Mouse (Mus musculus): ENCODE measurements around the gene Bpifb9a.
A peak's percentile ranks its signal among the peaks of the same experiment; 100 is the strongest.
"Not testable (repeated sequence)": the region's sequence is repeated elsewhere in the genome, so short reads cannot be mapped to it uniquely, and the experiment has no call there.

Gene Bpifb9a

GRCm38 (mm10) chr2:154257554-154257953 is at the start of gene Bpifb9a:
TSS of gene Bpifb9a (plus strand) at chr2:154257854.
- DNase-seq, result not testable (repeated sequence)

- no peak for DNase-seq
These were observed 48.5 kb upstream of the Bpifb9a start for GRCm38 (mm10) chr2:154209112-154209511.

GRCm38 (mm10) chr2:154211121-154211520 is 46.5 kb upstream of the Bpifb9a start:
- no peak for DNase-seq

DNA sequence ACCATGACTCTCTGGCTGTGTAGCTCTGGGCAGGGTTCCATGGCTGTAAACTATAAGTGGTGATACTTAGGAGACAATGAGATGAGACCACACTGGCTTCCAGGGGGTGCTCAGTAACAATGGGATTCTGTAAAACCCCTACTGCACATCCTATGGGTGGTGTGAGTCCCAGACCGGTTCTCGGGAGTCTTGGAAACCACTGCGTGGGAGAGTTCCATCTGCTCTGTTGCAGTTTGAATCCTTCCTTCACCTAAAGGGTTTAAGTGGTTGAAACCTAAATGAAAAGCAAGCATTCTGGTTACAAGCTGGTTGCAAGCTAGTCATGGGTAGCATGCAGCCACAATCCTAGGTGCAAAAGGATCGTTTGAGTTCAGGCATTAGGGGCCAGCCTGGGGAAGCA is 45.8 kb upstream of the Bpifb9a start:
- DNase-seq, result no peak

DNA sequence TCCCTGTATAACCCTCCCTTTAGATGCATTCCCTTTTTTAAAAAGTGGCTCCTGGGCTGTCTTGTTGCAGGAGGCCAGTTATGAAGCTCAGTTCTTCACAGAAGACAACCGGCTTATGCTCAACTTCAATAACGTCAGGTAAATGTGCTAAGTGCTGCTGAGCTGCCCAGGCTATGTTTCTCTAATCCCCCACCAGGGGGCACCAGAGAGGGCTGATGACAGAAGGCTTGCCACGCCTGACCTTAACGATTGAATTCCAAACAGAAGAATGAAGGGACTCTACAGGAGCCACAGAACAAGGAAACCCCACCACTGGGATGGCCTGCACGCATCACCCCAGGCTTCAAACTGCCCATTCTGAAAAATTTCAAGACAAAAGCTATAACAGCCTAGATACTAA is 42.5 kb upstream of the Bpifb9a start:
- peak; percentile 36 for DNase-seq

- no peak for DNase-seq
These were observed 37.7 kb upstream of the Bpifb9a start for GRCm38 (mm10) chr2:154219950-154220349.

DNA sequence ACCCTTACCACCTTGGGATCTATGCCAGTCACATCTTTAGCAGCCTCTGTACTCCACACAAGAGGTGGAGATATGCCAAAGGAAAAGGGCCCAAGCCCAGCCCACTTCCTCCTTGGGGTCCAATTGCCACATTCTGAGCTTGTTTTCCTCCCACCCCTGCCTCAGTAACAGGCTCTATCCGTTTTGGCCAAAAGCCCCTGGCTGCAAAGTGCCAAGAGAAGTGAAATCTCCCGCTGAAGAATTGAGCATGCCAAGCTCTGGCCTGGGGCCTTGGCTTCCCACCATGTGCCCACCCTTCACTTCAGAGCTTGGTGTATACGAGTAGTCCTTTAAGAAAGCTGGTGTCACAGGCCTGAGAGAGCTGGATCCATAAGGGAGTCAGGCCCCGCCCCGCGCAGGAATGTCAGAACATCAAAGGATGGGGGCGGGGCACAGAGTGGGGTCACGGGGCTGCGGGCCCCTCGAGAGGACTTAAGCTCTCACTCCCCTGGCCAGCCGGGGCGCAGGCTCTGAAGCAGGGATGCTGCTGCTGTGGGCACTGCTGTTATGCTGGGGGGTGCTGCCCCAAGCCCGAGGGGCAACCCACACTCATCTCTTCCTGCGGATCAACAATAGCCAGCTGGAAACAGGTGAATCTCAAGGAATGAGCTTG is 34.3 kb upstream of the Bpifb9a start, which contains the start of gene Bpifb5:
Bpifb5 (plus strand) TSS at position 478 of the 652 bp plus-strand sequence.
- no peak for DNase-seq

- no peak for DNase-seq
These were observed 33.8 kb upstream of the Bpifb9a start for GRCm38 (mm10) chr2:154223917-154224273.

DNA sequence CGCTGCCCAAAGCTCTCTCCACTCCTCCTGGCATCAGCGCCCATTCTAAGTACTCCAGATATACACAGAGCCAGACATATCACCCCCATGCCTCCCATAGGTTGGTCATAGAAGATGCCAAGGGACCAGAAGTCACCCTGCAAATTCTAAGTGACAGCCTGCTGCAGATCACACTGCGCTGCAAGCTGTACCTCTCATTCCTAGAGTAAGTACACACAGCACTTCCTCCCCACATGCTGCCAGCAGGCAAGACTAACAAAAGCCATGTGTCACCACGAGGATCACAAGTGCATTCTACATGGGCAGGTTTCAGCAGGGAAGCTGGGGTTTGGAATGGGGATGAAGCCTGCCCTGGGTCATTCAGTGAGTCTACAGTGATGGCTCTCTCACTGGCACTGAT is 30.7 kb upstream of the Bpifb9a start:
- DNase-seq, result peak; percentile 42

DNA sequence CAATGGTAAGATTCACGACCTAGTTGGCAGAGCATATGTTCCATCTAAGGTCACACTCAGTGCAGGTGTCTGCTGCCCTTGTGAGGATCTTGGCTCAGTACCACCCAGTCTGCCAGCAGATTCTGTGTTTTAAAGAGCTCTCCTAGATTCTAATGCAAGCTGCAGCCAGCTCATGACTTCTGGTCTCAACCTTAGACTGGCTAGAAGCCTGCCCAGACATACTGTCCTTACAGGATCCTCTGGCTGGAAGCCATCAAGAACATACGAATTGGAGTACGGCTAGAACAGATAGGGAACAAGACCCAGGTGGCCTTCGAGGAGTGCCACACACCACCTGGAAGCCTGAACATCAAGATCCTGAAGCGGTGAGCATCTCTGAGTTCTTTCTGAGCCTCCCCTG is 29.8 kb upstream of the Bpifb9a start:
- DNase-seq, result peak; percentile 36

GRCm38 (mm10) chr2:154233426-154233825 is 24.2 kb upstream of the Bpifb9a start:
- peak; percentile 34 for DNase-seq

DNA sequence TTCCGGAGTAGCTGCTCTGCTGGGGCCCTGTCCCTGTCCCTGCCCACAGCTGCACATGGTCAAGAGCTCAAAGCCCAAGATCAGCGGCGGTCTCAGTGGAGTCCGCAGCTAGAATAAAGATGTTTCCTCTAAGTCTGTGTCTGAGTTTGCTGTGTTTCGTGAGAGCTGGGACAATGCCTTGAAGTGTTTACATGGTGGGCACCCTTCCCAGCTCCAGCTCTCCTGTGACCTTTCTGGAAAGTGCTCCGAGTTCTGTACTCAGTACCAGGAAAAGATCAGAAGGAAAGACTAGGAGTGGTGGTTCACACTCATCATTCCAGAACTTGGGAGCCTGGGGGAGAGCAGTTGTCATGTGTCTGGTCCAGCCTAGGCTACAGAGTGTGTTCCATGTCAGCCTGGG is 16.9 kb upstream of the Bpifb9a start:
- no peak for DNase-seq

DNA sequence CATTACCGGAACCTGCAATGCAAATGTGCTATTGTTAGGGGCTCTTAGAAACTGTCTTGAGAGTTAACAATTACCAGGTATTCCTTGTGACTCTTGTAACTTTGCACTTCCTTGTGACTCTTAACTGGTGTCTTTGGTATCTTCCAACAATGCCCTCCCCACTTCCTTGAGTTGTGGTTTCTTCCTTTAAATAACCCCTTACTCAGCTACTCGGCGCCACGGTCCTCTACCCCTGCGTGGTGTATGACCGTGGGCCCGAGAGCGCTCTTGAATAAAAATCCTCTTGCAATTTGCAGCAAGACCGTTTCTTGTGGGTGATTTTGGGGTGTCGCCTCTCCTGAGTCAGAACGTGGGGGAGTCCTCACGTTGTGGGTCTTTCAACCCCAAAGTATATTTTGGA is 14.9 kb upstream of the Bpifb9a start:
- DNase-seq, result not testable (repeated sequence)

DNA sequence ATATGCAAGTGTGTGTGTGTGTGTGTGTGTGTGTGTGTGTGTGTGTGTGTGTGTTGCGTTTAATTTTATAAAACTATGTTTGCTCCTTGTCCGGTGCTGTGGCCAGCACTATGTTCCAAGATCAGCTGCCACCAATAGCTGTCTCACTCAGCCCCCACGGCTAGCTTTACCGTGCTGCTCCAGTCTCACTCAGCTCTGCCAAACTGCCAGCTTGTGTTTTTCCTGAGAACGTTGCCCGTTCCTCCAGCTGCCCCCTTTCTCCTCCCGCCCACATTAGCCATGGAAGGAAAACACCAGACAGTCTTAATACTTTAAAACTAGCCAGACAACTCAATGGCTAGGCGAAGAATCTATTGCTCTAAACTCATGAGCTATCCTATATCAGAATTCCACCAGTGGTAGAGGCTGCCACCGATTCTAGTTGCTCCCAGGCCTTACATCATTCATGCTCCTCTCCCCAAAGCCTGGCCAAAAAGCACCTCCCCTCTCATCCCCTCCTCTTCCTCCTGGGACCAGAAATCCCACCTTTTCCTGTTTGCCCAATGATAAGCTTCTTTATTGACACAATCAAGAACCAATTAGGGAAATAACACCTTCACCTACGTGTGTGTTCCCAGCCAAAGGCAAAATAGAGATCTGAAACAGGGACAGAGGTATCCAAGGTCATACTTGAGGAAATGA is 14.2 kb upstream of the Bpifb9a start:
- DNase-seq, result no peak

DNA sequence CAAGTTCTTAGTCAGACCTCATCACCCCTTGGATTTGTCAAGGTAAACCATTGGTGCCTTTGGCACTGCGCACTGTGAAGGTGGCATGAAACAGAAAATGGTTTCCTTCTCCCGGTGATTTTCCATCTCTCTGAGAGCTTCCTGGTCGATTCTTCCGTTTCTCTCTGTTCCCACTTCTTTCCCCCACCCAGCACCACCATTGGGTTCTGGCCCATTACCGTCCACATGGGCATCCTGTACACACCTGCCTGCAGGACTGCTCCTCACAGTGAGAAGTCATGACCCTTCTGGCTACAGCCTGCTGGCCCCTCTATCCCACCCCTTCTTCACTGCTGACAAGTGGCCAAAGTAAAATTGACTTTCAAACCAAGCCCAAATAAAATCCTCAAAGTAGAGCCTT is 12.3 kb upstream of the Bpifb9a start:
- no peak for DNase-seq

GRCm38 (mm10) chr2:154255254-154255653 is 2.4 kb upstream of the Bpifb9a start:
- not testable (repeated sequence) for DNase-seq

- DNase-seq, result no peak
These were observed 1.9 kb upstream of the Bpifb9a start for GRCm38 (mm10) chr2:154255770-154256169.

DNA sequence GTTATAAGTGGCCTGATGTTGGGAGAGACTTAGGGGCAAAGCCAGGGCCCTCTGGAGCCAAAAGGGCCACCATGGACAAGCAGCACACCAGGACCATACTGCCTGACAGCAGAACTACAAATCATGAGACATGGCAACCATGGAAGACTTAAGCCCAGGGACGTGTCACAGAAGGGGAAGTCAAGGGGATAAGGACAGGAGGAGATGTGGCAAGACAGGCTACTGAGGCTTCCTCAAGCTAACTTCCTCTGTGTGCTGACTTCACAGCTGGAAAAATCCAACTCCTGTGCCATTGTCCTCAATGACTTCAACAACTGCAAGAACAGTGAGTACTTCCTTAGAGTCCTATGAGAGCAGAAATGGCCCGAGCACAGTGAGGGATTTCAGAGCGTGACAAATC is 6.7 kb downstream of the Bpifb9a start:
- DNase-seq, result not testable (repeated sequence)

DNA sequence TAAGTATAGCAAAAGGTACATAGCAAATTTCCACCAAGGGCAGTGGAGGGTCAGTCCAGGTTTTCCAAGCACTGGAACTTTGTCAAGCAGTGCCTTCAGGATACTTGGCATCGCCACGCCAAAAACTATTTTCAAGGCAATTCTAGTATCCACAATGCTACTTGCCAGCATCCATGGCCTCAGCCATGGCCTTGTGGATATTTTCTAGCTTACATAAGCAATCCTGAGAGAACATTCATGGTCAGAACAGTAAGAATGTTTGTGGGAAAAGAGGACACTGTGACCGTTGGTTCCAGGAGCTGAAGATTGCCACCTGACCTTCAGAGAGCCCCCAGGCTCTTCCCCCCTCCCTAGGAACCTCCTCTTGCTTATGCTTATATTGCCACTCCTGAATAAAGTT is 34.2 kb downstream of the Bpifb9a start:
- not testable (repeated sequence) for DNase-seq

DNA sequence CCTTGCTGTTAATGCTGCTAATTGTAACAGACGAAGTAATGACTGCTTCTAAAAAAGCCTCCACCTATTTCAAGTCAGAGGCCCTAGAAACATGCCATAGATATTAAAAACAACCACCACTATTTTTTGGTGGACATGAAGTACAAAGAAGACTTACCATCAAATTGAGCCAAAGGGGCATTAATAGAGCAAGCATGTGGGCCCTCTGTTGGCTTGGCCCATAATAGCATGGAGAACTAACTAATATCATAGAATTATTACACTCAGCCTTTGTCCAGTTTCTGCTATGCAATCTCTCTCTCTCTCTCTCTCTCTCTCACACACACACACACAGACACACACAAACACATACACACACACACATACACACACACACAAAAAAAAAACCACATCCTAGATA is 35.2 kb downstream of the Bpifb9a start:
- DNase-seq, result no peak

GRCm38 (mm10) chr2:154294746-154295145 is 37.1 kb downstream of the Bpifb9a start:
- DNase-seq, result peak; percentile 5

DNA sequence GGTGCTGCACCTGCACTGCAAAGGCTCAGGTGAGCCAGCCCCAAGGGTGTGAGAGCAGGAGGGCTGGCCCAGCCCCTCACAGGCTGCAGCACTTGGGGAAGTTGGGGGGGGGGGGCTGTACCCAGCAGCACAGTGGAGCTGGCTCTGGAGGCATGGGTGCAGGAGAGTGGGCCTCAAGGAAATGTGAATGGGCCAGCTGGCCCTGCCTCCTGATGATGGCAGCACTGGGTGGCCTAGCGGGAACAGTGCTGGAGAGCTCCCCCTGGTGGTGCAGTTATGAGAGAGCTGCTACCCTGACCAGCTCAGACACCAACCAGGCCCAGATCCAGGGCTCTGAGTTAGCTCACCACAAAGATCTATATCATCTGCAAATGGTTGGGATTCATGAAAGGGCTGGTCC is 42.8 kb downstream of the Bpifb9a start:
- peak; percentile 10 for DNase-seq

GRCm38 (mm10) chr2:154301763-154302162 is 44.1 kb downstream of the Bpifb9a start:
- DNase-seq, result no peak

DNA sequence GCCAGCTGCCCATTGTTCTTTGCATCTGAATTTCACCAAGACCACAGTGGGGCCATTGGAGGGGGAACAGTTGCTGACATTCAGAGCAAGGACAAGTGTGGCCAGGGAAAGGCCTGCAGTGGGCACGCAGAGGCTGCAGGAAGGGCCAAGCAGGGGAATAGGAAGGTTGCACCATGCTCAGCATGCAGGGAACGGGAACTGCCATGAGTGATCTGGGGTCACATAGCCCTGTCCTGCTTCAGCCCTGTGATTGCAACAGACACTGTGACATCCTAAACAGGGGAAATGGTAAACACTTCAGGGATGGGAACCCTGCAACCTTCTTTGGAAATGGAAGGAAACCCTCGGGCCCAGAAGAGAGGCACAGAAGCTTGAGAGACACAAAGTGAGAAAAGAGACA is 47.0 kb downstream of the Bpifb9a start:
- not testable (repeated sequence) for DNase-seq

- not testable (repeated sequence) for DNase-seq
These were observed 49.3 kb downstream of the Bpifb9a start, which contains the start of gene Bpifb9b for GRCm38 (mm10) chr2:154306927-154307326. TSS of gene Bpifb9b (plus strand) at chr2:154307227.

Measured in cerebellum, adult 11-12 months (tissue).